Mouse (Mus musculus): ENCODE data around the gene C130050O18Rik. TPM values are rescaled to one million over a fixed set of nuclear protein-coding genes. Genes with fewer than 3 reads are reported as not detected.

The C130050O18Rik gene
- total and polyA plus RNA-seq, 3 experiments: 0.12 to 0.21 TPM; not detected in 1

GRCm38 (mm10) chr5:139449926-139450325, 44.8 kb downstream of the C130050O18Rik start:
- no peak for TF ChIP-seq GATA1 (IDR thresholded peaks at IDR 0.05; ENCODE audit: low read depth, low read length)
- no peak for TF ChIP-seq MEF2A (IDR thresholded peaks at IDR 0.05; ENCODE audit: extremely low read depth, insufficient replicate concordance, low read depth, low read length, poor library complexity, severe bottlenecking)
- no peak for TF ChIP-seq POLR2AphosphoS5 (IDR thresholded peaks at IDR 0.05; ENCODE audit: borderline replicate concordance, low read depth, low read length)
- H3K27me3 ChIP-seq (ENCODE audit: control insufficient read depth in 1 of 2, insufficient read depth in 2 of 2, low read length in 2 of 2): no peaks in the 10 kb centered on the region
- no peaks in the 10 kb centered on the region for H3K4me1 ChIP-seq (ENCODE audit: control insufficient read depth in 1 of 2, insufficient read depth in 2 of 2, low read length in 2 of 2)
- DNase-seq (ENCODE audit: low read depth, low spot score): no peak
- H3K9me3 ChIP-seq (replicated peaks; ENCODE audit: insufficient read depth, low read length): no peaks in the 10 kb centered on the region
- H3K9ac ChIP-seq (ENCODE audit: control insufficient read depth, low read depth, low read length, poor library complexity, severe bottlenecking): no peak overlapping the region
- no peak overlapping the region for H3K27ac ChIP-seq (ENCODE audit: control insufficient read depth, low read depth, low read length)
- H3K4me3 ChIP-seq (ENCODE audit: control insufficient read depth in 1 of 2, insufficient read depth in 1 of 2, low read depth in 2 of 2, low read length in 2 of 2): no peak overlapping the region
- H3K36me3 ChIP-seq (ENCODE audit: control insufficient read depth in 1 of 2, insufficient read depth in 2 of 2, low read length in 2 of 2): no peaks in the 10 kb centered on the region; a peak in 1 of 4 replicates
- no peaks in the 10 kb centered on the region; the same call in none of the 2 replicates for H3K79me2 ChIP-seq (ENCODE audit: control insufficient read depth, insufficient read depth, low read length, poor library complexity)

GRCm38 (mm10) chr5:139453031-139453430, 48.0 kb downstream of the C130050O18Rik start:
- H3K9me3 ChIP-seq (replicated peaks; ENCODE audit: insufficient read depth, low read length): no peaks in the 10 kb centered on the region
- TF ChIP-seq MAFK (IDR thresholded peaks at IDR 0.05; ENCODE audit: borderline replicate concordance, low read depth, low read length) (no peak), MEF2A (IDR thresholded peaks at IDR 0.05; ENCODE audit: extremely low read depth, insufficient replicate concordance, low read depth, low read length, poor library complexity, severe bottlenecking) (no peak), JUND (IDR thresholded peaks at IDR 0.05; ENCODE audit: low read depth, low read length) (no peak), MAZ (IDR thresholded peaks at IDR 0.05; ENCODE audit: low read depth, low read length) (no peak), TAL1 (IDR thresholded peaks at IDR 0.05; ENCODE audit: low read length) (no peak), ETS1 (IDR thresholded peaks at IDR 0.05; ENCODE audit: low read depth, low read length) (no peak), NELFE (IDR thresholded peaks at IDR 0.05; ENCODE audit: low read depth, low read length) (no peak), USF1 (IDR thresholded peaks at IDR 0.05; ENCODE audit: low read depth, low read length) (no peak)
- no peaks in the 10 kb centered on the region for H3K4me1 ChIP-seq (ENCODE audit: control insufficient read depth in 1 of 2, insufficient read depth in 2 of 2, low read length in 2 of 2)
- H3K36me3 ChIP-seq (ENCODE audit: control insufficient read depth in 1 of 2, insufficient read depth in 2 of 2, low read length in 2 of 2): no peaks in the 10 kb centered on the region; a peak in 1 of 4 replicates
- DNase-seq (ENCODE audit: low read depth, low spot score): no peak
- H3K27ac ChIP-seq (ENCODE audit: control insufficient read depth, low read depth, low read length): no peak overlapping the region
- H3K27me3 ChIP-seq (ENCODE audit: control insufficient read depth in 1 of 2, insufficient read depth in 2 of 2, low read length in 2 of 2): no peaks in the 10 kb centered on the region
- H3K79me2 ChIP-seq (ENCODE audit: control insufficient read depth, insufficient read depth, low read length, poor library complexity): no peaks in the 10 kb centered on the region; the same call in none of the 2 replicates
- H3K9ac ChIP-seq (ENCODE audit: control insufficient read depth, low read depth, low read length, poor library complexity, severe bottlenecking): no peak overlapping the region
- no peak overlapping the region for H3K4me3 ChIP-seq (ENCODE audit: control insufficient read depth in 1 of 2, insufficient read depth in 1 of 2, low read depth in 2 of 2, low read length in 2 of 2)

- Histone ChIP-seq H3K9me3 (replicated peaks; ENCODE audit: insufficient read depth, low read length) (no peaks in the 10 kb centered on the region), H3K36me3 (ENCODE audit: control insufficient read depth in 1 of 2, insufficient read depth in 2 of 2, low read length in 2 of 2) (no peaks in the 10 kb centered on the region; a peak in 2 of 4 replicates), H3K9ac (ENCODE audit: control insufficient read depth, low read depth, low read length, poor library complexity, severe bottlenecking) (no peak overlapping the region), H3K4me3 (ENCODE audit: control insufficient read depth in 1 of 2, insufficient read depth in 1 of 2, low read depth in 2 of 2, low read length in 2 of 2) (no peak overlapping the region), H3K79me2 (ENCODE audit: control insufficient read depth, insufficient read depth, low read length, poor library complexity) (peaks cover 10% of the 10 kb centered on the region), H3K27me3 (ENCODE audit: control insufficient read depth in 1 of 2, insufficient read depth in 2 of 2, low read length in 2 of 2) (no peaks in the 10 kb centered on the region), H3K4me1 (ENCODE audit: control insufficient read depth in 1 of 2, insufficient read depth in 2 of 2, low read length in 2 of 2) (peaks cover 0 to 7% of the 10 kb centered on the region in 2 experiments; a peak in 1 of 4 replicates), H3K27ac (ENCODE audit: control insufficient read depth, low read depth, low read length) (no peak overlapping the region)
- no peak for DNase-seq (ENCODE audit: low read depth, low spot score)
- TF ChIP-seq MYC (IDR thresholded peaks at IDR 0.05; ENCODE audit: low read depth, low read length) (no peak), ZC3H11A (IDR thresholded peaks at IDR 0.05; ENCODE audit: low read depth, low read length) (no peak), UBTF (IDR thresholded peaks at IDR 0.05; ENCODE audit: borderline replicate concordance, insufficient read depth, low read depth, low read length) (no peak), MAX (IDR thresholded peaks at IDR 0.05; ENCODE audit: low read length) (no peak), POLR2A (IDR thresholded peaks at IDR 0.05; ENCODE audit: control insufficient read depth in 1 of 2, insufficient read depth in 1 of 2, low read depth in 1 of 2, low read length in 2 of 2, poor library complexity in 1 of 2) (no peak), MAZ (IDR thresholded peaks at IDR 0.05; ENCODE audit: low read depth, low read length) (no peak), MXI1 (IDR thresholded peaks at IDR 0.05; ENCODE audit: low read depth, low read length) (no peak), GABPA (IDR thresholded peaks at IDR 0.05; ENCODE audit: low read depth, low read length) (no peak), USF1 (IDR thresholded peaks at IDR 0.05; ENCODE audit: low read depth, low read length) (no peak), EP300 (IDR thresholded peaks at IDR 0.05; ENCODE audit: low read depth in 1 of 2, low read length in 2 of 2) (no peak), NELFE (IDR thresholded peaks at IDR 0.05; ENCODE audit: low read depth, low read length) (no peak), MAFK (IDR thresholded peaks at IDR 0.05; ENCODE audit: borderline replicate concordance, low read depth, low read length) (no peak), MYB (IDR thresholded peaks at IDR 0.05; ENCODE audit: low read depth, low read length) (no peak), SIN3A (IDR thresholded peaks at IDR 0.05; ENCODE audit: low read length) (no peak), GATA1 (IDR thresholded peaks at IDR 0.05; ENCODE audit: low read depth, low read length) (no peak), E2F4 (IDR thresholded peaks at IDR 0.05; ENCODE audit: borderline replicate concordance, low read depth, low read length) (no peak), ELF1 (IDR thresholded peaks at IDR 0.05; ENCODE audit: low read depth, low read length) (no peak), ZMIZ1 (IDR thresholded peaks at IDR 0.05; ENCODE audit: low read depth, low read length) (no peak)
Observed at GRCm38 (mm10) chr5:139455166-139455565, 50.1 kb downstream of the C130050O18Rik start.
